Mouse (Mus musculus) left cerebral cortex, postnatal 25 days (tissue): Measurements from ENCODE around the gene Glipr2. TPM values are rescaled to one million over a fixed set of nuclear protein-coding genes. Genes with fewer than 3 reads are reported as not detected.

ENCODE experiments used
- DNase-seq, 2 experiments: peaks; one replicate each; pipeline ENCODE4 v3.0.0; 2022; ENCODE audit warnings: low spot score in 2 of 2, mixed read lengths in 1 of 2
- intact Hi-C: fragments of 180-260 bp; cut with DNase I; formaldehyde crosslinking; loops from one replicate; pipeline ENCODE4 v1.15.1; 2025
- total RNA-seq, 2 experiments: library from RNA; stranded (reverse); gene quantifications; 2 replicates each; pipeline ENCODE4 v1.2.3; 2021

Glipr2 gene
- total RNA-seq, 2 experiments from 2014 or later: 2.7 to 2.9 TPM

- intact Hi-C loops: loop anchor here (10.0 kb wide), 1 partner anchor 224 kb away; no protein-coding TSS in a partner anchor
- DNase-seq: no peak
Observed at GRCm38 (mm10) chr4:43988976-43989375, 31.8 kb downstream of the Glipr2 start.

- intact Hi-C loops: no loop called here
- DNase-seq: no peak
Observed at GRCm38 (mm10) chr4:43993072-43993471, 35.9 kb downstream of the Glipr2 start.

- no peak for DNase-seq
- intact Hi-C loops: no loop called here
Observed at GRCm38 (mm10) chr4:43994342-43994741, 37.1 kb downstream of the Glipr2 start.

- no peak for DNase-seq
- intact Hi-C loops: no loop called here
Observed at GRCm38 (mm10) chr4:44003622-44004021, 46.4 kb downstream of the Glipr2 start.

GRCm38 (mm10) chr4:44004126-44004525 is 46.9 kb downstream of the Glipr2 start, which contains the start of gene Clta:
Gene Clta (plus strand): TSS chr4:44004452.
- intact Hi-C loops: no loop called here
- DNase-seq: no peak

- intact Hi-C loops: no loop called here
- DNase-seq: no peak
Observed at GRCm38 (mm10) chr4:44004623-44005409, 47.6 kb downstream of the Glipr2 start.

- DNase-seq: no peak
- intact Hi-C loops: no loop called here
Observed at GRCm38 (mm10) chr4:44010176-44010575, 53.0 kb downstream of the Glipr2 start.

GRCm38 (mm10) chr4:44010893-44011292 is 53.7 kb downstream of the Glipr2 start:
- no peak for DNase-seq
- intact Hi-C loops: no loop called here

GRCm38 (mm10) chr4:44011799-44012198 is 54.6 kb downstream of the Glipr2 start:
- no peak for DNase-seq
- intact Hi-C loops: no loop called here

GRCm38 (mm10) chr4:44012376-44013367 is 55.5 kb downstream of the Glipr2 start:
- DNase-seq: peak; percentile 92 to 98
- intact Hi-C loops: no loop called here

- intact Hi-C loops: no loop called here
- DNase-seq: no peak
Observed at GRCm38 (mm10) chr4:44013391-44014070, 56.3 kb downstream of the Glipr2 start.

GRCm38 (mm10) chr4:44016071-44016470 is 58.9 kb downstream of the Glipr2 start:
- intact Hi-C loops: no loop called here
- DNase-seq: no peak

- no peak for DNase-seq
- intact Hi-C loops: no loop called here
Observed at GRCm38 (mm10) chr4:44016791-44017190, 59.6 kb downstream of the Glipr2 start.

- DNase-seq: no peak
- intact Hi-C loops: no loop called here
Observed at GRCm38 (mm10) chr4:44022323-44022722, 65.1 kb downstream of the Glipr2 start.

GRCm38 (mm10) chr4:44022766-44023165 is 65.6 kb downstream of the Glipr2 start:
- DNase-seq: no peak
- intact Hi-C loops: no loop called here

- DNase-seq: no peak
- intact Hi-C loops: no loop called here
Observed at GRCm38 (mm10) chr4:44023681-44024080, 66.5 kb downstream of the Glipr2 start.

- DNase-seq: no peak
- intact Hi-C loops: no loop called here
Observed at GRCm38 (mm10) chr4:44024241-44024640, 67.0 kb downstream of the Glipr2 start.

- intact Hi-C loops: no loop called here
- no peak for DNase-seq
Observed at GRCm38 (mm10) chr4:44025570-44025969, 68.4 kb downstream of the Glipr2 start.
